Mouse (Mus musculus): ENCODE data around the gene Cfap100. TPM values are rescaled to one million over a fixed set of nuclear protein-coding genes. Genes with fewer than 3 reads are reported as not detected.

The Cfap100 gene
- polyA plus RNA-seq, 1 experiment from 2014 or later, result 0.08 TPM

DNA sequence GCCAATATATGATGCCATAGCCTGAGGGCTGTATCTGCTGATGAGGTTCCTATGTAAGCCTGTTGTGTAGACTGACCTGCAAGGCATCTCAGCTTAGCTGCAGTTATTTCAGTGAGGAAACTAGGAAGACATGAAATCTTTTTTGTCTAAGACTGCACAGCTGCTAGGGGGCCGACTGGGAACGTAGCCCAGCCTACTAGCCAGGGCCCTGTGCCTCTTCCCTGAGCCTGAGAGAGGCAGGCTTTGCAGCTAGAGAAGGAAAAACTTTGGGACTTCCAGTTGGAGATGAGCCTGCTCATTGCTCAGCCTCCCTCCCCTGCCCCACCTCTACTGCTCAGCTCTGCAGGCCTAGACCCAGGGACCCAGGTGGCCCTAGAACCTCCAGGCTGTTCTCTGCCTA, 2.9 kb upstream of the Cfap100 start:
- no peak overlapping the region for H3K27ac ChIP-seq (ENCODE audit: poor library complexity, severe bottlenecking)
- H3K4me1 ChIP-seq (replicated peaks), result peaks cover 7% of the 10 kb centered on the region; the same call in 1 of the 2 replicates
- no peak for ATAC-seq (ENCODE audit: insufficient number of reproducible peaks, low FRiP score)
- no peak overlapping the region for H3K9ac ChIP-seq
- peaks cover 22% of the 10 kb centered on the region for H3K27me3 ChIP-seq (replicated peaks)
- H3K4me2 ChIP-seq, result no peak overlapping the region
- no peaks in the 10 kb centered on the region for H3K9me3 ChIP-seq (replicated peaks)
- no peaks in the 10 kb centered on the region for H3K36me3 ChIP-seq
- no peak overlapping the region for H3K4me3 ChIP-seq
- 73% methylated on average over 2 of the region's 2 CpGs for WGBS

DNA sequence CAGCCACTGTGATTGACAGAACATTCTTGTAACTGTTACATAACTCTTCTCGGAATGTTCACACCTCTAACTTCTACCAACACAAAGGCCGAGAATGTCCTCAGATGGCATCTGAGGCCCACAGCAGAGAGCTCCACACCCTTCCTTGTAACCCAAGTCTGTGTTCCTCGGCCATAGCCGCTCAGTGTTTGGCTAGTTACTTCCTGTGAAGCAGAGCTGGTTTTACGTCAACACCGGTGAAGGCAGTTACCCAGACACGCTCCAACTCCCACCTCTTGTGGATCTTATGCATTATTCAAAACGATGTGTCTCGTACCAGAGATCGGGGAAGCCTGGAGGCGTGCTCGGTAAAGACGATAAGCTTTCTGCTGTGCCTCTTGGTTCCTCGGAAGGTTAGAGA, 1.3 kb upstream of the Cfap100 start:
- Histone ChIP-seq H3K4me3 (no peak overlapping the region), H3K27me3 (replicated peaks) (peaks cover 25% of the 10 kb centered on the region), H3K36me3 (no peaks in the 10 kb centered on the region), H3K4me2 (no peak overlapping the region), H3K27ac (ENCODE audit: poor library complexity, severe bottlenecking) (no peak overlapping the region), H3K9me3 (replicated peaks) (no peaks in the 10 kb centered on the region), H3K4me1 (replicated peaks) (peaks cover 7% of the 10 kb centered on the region; the same call in 1 of the 2 replicates), H3K9ac (no peak overlapping the region)
- ATAC-seq (ENCODE audit: insufficient number of reproducible peaks, low FRiP score), result no peak
- WGBS, result 72% methylated on average over 14 of the region's 14 CpGs

DNA sequence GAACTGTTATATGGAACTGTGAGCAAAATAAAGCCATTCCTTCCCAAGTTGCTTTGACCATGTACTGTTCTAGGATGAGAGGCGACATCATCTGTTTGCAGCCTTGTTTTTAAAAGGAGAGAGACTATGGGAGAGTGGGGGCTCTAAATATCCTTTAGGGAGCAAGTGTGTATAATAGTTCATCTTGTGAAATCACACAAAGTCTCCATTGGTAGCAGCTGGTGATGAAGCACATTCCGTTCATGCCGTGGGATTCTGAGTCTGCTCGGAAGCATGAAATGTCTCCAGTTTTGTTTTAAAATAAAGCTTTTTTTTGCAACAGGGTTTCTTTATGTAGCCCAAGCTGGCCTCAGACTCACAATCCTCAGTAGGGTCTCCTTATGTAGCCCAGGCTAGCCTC, 2.6 kb downstream of the Cfap100 start:
- H3K4me3 ChIP-seq, result no peak overlapping the region
- H3K4me1 ChIP-seq (replicated peaks), result peaks cover 12% of the 10 kb centered on the region
- peaks cover 25% of the 10 kb centered on the region for H3K27me3 ChIP-seq (replicated peaks)
- H3K36me3 ChIP-seq, result no peaks in the 10 kb centered on the region
- WGBS, result 80% methylated on average over 4 of the region's 4 CpGs
- H3K9ac ChIP-seq, result no peak overlapping the region
- H3K9me3 ChIP-seq (replicated peaks), result no peaks in the 10 kb centered on the region
- no peak for ATAC-seq (ENCODE audit: insufficient number of reproducible peaks, low FRiP score)
- H3K27ac ChIP-seq (ENCODE audit: poor library complexity, severe bottlenecking), result no peak overlapping the region
- no peak overlapping the region for H3K4me2 ChIP-seq

DNA sequence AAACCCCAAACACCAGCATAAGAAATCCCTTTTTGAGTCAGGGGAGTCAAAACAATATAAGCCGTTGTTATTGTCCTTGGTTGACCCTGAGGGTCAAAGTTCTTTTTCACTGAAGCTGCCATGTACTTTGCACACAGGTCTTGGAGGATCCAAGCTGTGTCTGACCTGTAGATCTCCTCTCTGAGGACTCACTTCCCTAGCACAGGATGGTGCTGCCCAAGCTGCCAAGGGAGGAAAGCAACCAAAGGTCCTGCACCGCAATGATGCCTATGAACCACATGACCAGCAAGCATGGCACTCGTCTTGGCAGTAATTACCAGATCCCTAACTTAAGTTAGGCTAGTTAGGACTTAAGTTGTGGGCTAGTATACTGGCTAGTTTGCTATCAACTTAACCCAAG, 3.2 kb downstream of the Cfap100 start:
- no peak overlapping the region for H3K4me3 ChIP-seq
- 82% methylated on average over 3 of the region's 3 CpGs for WGBS
- H3K9me3 ChIP-seq (replicated peaks), result no peaks in the 10 kb centered on the region
- H3K4me1 ChIP-seq (replicated peaks), result peaks cover 12% of the 10 kb centered on the region
- ATAC-seq (ENCODE audit: insufficient number of reproducible peaks, low FRiP score), result no peak
- no peaks in the 10 kb centered on the region for H3K36me3 ChIP-seq
- H3K27me3 ChIP-seq (replicated peaks), result peaks cover 25% of the 10 kb centered on the region
- H3K9ac ChIP-seq, result no peak overlapping the region
- no peak overlapping the region for H3K27ac ChIP-seq (ENCODE audit: poor library complexity, severe bottlenecking)
- H3K4me2 ChIP-seq, result no peak overlapping the region

DNA sequence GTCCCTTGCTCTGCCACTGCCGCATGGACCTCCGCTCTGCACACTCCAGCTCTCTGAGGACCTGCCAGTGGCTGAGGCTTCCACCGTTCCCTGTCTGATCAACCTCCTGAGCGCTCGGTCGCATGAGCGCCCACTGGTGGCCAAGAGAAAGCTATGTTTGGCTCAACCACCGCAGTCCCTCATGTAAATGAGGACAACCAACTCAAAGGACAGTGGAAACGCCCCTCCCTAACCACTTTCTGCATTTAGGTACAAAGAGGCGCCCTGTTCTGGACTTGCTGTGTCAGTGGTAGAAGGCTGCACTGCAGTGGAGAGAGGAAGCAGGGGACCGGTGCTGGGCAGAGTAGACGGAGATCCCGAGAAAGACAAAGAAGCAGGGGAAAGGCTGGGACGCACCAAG, 6.0 kb downstream of the Cfap100 start:
- H3K4me2 ChIP-seq, result peak overlapping the region; percentile 66
- H3K4me3 ChIP-seq, result peak overlapping the region; percentile 33
- peaks cover 5% of the 10 kb centered on the region for H3K4me1 ChIP-seq (replicated peaks)
- no peak overlapping the region; the same call in 1 of the 2 replicates for H3K9ac ChIP-seq
- H3K27me3 ChIP-seq (replicated peaks), result peaks cover 19% of the 10 kb centered on the region
- H3K36me3 ChIP-seq, result no peaks in the 10 kb centered on the region
- WGBS, result 6% methylated on average over 14 of the region's 14 CpGs
- no peaks in the 10 kb centered on the region for H3K9me3 ChIP-seq (replicated peaks)
- no peak overlapping the region for H3K27ac ChIP-seq (ENCODE audit: poor library complexity, severe bottlenecking)
- peak; percentile 74 for ATAC-seq (ENCODE audit: insufficient number of reproducible peaks, low FRiP score)

DNA sequence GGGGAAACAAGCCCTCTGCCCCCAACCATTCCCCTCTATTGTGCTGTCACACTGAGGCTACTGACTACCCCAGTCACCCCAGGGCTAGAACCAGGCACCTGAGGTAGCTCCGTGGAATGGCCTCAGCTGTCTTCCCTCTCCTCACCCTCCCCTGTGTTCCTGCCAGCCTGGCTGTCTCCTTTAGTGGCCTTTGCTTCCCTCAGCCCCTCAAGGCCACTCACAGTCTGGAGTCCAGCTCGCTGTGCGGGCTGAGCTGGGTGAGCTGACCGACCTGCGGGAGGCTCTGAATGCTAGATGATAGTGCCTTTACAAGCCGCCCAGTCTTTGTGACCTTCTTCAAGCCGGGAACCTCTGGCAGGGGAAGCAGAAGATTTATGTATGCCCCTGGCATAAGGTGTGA, 16.7 kb downstream of the Cfap100 start:
- Histone ChIP-seq H3K4me3 (no peak overlapping the region), H3K4me1 (replicated peaks) (no peaks in the 10 kb centered on the region), H3K9ac (no peak overlapping the region), H3K27me3 (replicated peaks) (no peaks in the 10 kb centered on the region), H3K27ac (ENCODE audit: poor library complexity, severe bottlenecking) (no peak overlapping the region), H3K9me3 (replicated peaks) (no peaks in the 10 kb centered on the region), H3K36me3 (no peaks in the 10 kb centered on the region), H3K4me2 (no peak overlapping the region)
- WGBS, result 75% methylated on average over 7 of the region's 7 CpGs
- ATAC-seq (ENCODE audit: insufficient number of reproducible peaks, low FRiP score), result no peak

DNA sequence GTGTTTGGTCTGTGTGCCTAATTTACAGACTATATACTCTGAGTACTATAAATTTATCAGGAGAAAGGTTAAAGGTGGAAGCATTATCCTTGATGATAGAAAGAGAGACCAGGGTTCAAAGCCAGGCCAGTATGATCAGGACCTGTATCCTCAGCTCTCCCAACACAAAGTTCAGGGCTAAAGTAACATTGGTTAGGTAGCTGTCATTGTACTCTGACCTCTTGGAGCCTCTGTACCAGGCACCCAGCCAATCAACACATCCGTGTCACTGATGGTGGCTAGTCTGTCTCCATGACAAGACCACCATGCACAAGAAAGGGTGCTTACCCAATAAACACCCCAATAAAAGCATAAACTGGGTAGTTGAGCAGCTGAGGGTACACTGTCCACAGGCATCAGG, 17.6 kb downstream of the Cfap100 start:
- Histone ChIP-seq H3K27ac (ENCODE audit: poor library complexity, severe bottlenecking) (no peak overlapping the region), H3K4me3 (no peak overlapping the region), H3K9ac (no peak overlapping the region), H3K4me1 (replicated peaks) (no peaks in the 10 kb centered on the region), H3K9me3 (replicated peaks) (no peaks in the 10 kb centered on the region), H3K27me3 (replicated peaks) (no peaks in the 10 kb centered on the region), H3K4me2 (no peak overlapping the region), H3K36me3 (peaks cover 1% of the 10 kb centered on the region; the same call in 1 of the 2 replicates)
- 80% methylated on average over 1 of the region's 1 CpGs for WGBS
- ATAC-seq (ENCODE audit: insufficient number of reproducible peaks, low FRiP score), result no peak

DNA sequence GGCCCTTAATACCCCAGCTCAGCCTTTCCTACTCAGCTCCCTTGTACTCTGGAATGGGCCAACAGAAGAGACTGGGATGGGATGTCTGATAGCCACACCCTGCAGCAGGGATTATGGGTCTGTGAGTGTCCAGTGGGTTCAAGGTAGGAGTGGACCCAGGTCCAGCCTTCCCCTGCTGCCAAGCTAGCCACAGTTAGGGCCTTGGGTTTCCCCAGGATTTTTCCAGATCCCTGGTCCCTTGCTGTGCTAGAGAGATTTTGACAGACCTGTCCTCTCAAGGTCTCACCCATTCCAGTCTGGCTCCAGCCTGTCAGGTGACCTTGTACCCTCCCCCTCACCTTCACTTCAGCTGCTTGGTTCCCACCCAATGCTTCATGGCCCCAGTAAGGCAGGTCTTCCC, 20.0 kb downstream of the Cfap100 start:
- no peak for ATAC-seq (ENCODE audit: insufficient number of reproducible peaks, low FRiP score)
- no peak overlapping the region for H3K4me3 ChIP-seq
- H3K4me2 ChIP-seq, result no peak overlapping the region
- no peaks in the 10 kb centered on the region for H3K4me1 ChIP-seq (replicated peaks)
- H3K27me3 ChIP-seq (replicated peaks), result no peaks in the 10 kb centered on the region
- no peaks in the 10 kb centered on the region for H3K9me3 ChIP-seq (replicated peaks)
- no peak overlapping the region for H3K27ac ChIP-seq (ENCODE audit: poor library complexity, severe bottlenecking)
- no peak overlapping the region for H3K9ac ChIP-seq
- H3K36me3 ChIP-seq, result peaks cover 10% of the 10 kb centered on the region

DNA sequence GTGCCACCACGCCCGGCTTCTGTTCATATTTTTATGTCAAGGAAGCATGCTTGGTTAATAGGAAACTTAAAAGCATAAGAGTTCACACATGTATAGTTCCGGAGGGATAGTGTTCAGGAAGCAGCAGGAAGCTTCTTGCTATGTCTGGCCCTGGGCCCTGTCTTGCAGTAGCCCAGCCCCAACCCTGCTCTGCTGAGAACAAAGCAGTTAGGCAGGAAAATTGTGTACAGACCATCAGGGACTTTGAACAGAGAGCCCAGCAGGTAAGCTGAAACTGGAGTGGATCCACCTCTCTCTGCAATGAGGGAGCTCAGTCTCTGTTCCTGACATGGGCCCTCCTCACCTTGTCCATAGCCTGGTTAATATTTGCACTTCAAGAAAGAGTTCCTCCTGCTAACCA, 31.3 kb downstream of the Cfap100 start:
- no peaks in the 10 kb centered on the region for H3K27me3 ChIP-seq (replicated peaks)
- no peak overlapping the region for H3K27ac ChIP-seq (ENCODE audit: poor library complexity, severe bottlenecking)
- no peak overlapping the region for H3K4me2 ChIP-seq
- H3K9me3 ChIP-seq (replicated peaks), result no peaks in the 10 kb centered on the region
- H3K9ac ChIP-seq, result no peak overlapping the region
- H3K4me3 ChIP-seq, result no peak overlapping the region
- peaks cover 8% of the 10 kb centered on the region; the same call in 1 of the 2 replicates for H3K4me1 ChIP-seq (replicated peaks)
- WGBS, result 95% methylated on average over 3 of the region's 3 CpGs
- no peak for ATAC-seq (ENCODE audit: insufficient number of reproducible peaks, low FRiP score)
- H3K36me3 ChIP-seq, result peaks cover 45% of the 10 kb centered on the region

DNA sequence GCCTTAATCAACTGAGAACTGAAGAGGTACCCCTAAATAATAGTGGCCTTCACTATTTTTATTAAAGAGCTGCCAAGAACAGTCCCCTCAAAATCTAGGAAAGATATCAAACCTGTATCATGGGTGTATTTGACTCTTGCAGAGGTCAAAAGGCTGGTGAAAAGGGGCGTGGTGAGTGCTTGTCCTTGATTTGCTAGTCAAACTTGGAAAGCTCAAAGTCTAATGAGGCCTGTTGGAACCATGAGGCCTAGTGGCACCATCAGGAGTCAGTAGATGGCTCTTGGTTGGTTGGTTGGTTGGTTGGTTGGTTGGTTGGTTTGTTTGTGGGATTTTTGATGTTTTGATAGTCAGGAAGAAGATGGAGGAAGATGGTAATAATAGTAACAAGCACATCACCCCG, 32.8 kb downstream of the Cfap100 start:
- H3K9ac ChIP-seq, result no peak overlapping the region
- H3K27me3 ChIP-seq (replicated peaks), result no peaks in the 10 kb centered on the region
- peaks cover 43% of the 10 kb centered on the region for H3K36me3 ChIP-seq
- H3K4me1 ChIP-seq (replicated peaks), result peaks cover 8% of the 10 kb centered on the region; the same call in 1 of the 2 replicates
- H3K27ac ChIP-seq (ENCODE audit: poor library complexity, severe bottlenecking), result no peak overlapping the region
- H3K4me2 ChIP-seq, result no peak overlapping the region
- H3K4me3 ChIP-seq, result no peak overlapping the region
- H3K9me3 ChIP-seq (replicated peaks), result no peaks in the 10 kb centered on the region
- ATAC-seq (ENCODE audit: insufficient number of reproducible peaks, low FRiP score), result no peak
- 95% methylated on average over 2 of the region's 2 CpGs for WGBS

DNA sequence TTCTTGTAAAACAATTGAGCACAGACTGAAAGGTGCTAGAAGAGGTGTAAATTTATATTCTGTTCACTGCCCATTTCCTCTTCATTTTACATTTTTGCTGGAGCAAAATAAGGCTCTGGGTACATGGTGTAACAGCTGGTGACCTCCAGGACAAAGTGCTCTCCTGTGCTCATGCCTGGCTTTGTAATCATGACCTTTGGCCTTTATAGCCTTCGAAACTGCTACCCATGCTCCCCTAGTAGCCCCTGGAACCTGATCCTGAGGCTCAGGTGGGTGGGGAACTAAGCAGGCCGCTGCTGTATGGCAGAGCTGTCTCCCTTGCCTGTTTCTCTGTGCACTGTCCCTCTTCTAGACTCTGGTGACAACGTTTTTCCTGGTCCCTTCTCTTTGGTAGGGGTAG, 34.6 kb downstream of the Cfap100 start:
- WGBS, result 75% methylated on average over 3 of the region's 3 CpGs
- H3K4me2 ChIP-seq, result no peak overlapping the region
- H3K27me3 ChIP-seq (replicated peaks), result no peaks in the 10 kb centered on the region
- ATAC-seq (ENCODE audit: insufficient number of reproducible peaks, low FRiP score), result no peak
- no peaks in the 10 kb centered on the region for H3K9me3 ChIP-seq (replicated peaks)
- no peak overlapping the region for H3K27ac ChIP-seq (ENCODE audit: poor library complexity, severe bottlenecking)
- no peak overlapping the region for H3K9ac ChIP-seq
- peaks cover 8% of the 10 kb centered on the region; the same call in 1 of the 2 replicates for H3K4me1 ChIP-seq (replicated peaks)
- H3K36me3 ChIP-seq, result peaks cover 49% of the 10 kb centered on the region
- no peak overlapping the region for H3K4me3 ChIP-seq

DNA sequence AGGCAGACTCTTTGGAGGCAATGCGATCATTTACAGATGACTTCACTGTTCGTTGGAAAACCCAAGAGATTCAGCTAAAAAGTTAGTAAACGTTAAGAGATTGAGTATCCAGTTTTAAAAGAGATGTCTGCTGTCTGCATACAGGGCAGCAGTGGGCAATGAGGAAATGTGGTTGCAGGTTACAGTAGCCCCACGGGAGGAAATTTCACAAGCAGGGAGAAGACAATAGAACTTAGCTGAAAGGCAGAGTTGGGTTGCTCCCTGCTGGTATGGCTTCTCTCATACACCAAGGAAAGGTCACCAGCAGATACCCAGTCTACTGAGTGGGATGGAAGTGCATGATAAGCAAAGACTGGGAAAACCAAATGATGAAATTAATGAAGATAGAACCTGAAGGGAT, 38.0 kb downstream of the Cfap100 start:
- Histone ChIP-seq H3K9me3 (replicated peaks) (no peaks in the 10 kb centered on the region), H3K36me3 (peaks cover 62% of the 10 kb centered on the region), H3K4me2 (no peak overlapping the region), H3K4me1 (replicated peaks) (no peaks in the 10 kb centered on the region), H3K4me3 (no peak overlapping the region), H3K9ac (no peak overlapping the region), H3K27me3 (replicated peaks) (no peaks in the 10 kb centered on the region), H3K27ac (ENCODE audit: poor library complexity, severe bottlenecking) (no peak overlapping the region)
- 85% methylated on average over 4 of the region's 4 CpGs for WGBS
- ATAC-seq (ENCODE audit: insufficient number of reproducible peaks, low FRiP score), result no peak

Measured in heart, embryonic 12.5 days (tissue).